In genomic region chr13:70127310-70127709, GRCm38 (mm10) we compare ENCODE assay signal across 26 mouse cellular contexts.
DNase-seq lines count a peak whose midpoint lies in the region; ATAC-seq lines count a peak whose summit lies in the region.
"Had no signal": no experiment of that assay in that cellular context is flagged by ENCODE, and none has a peak within 500 bp of the region (broad histone marks: within the 10 kb centered on the region; RNA-seq: fewer than 3 reads in every experiment).

No protein-coding gene starts in this region.

- H3K4me1 ChIP-seq in liver, embryonic 12.5 days = no peaks in the 10 kb centered on the region
- H3K4me1 ChIP-seq: forebrain, embryonic 15.5 days had no signal

- intact Hi-C loops in left cerebral cortex, postnatal 14 days (cut with DNase I) = no loop called here
- intact Hi-C loops in left cerebral cortex, postnatal 4 days (cut with DNase I) = no loop called here
- intact Hi-C loops in left cerebral cortex, postnatal 36 days (cut with DNase I) = no loop called here

- H3K36me3 ChIP-seq in liver, embryonic 12.5 days = no peaks in the 10 kb centered on the region
- H3K36me3 ChIP-seq: forebrain, embryonic 15.5 days; G1E; heart, embryonic 12.5 days; hindbrain, embryonic 13.5 days; midbrain, embryonic 13.5 days had no signal

- H3K9ac ChIP-seq in liver, embryonic 12.5 days = no peak overlapping the region
- H3K9ac ChIP-seq: forebrain, embryonic 15.5 days; heart, embryonic 12.5 days; hindbrain, embryonic 13.5 days; liver, embryonic 14.5 days; midbrain, embryonic 13.5 days had no signal

- H3K9me3 ChIP-seq in liver, embryonic 12.5 days (replicated peaks) = no peaks in the 10 kb centered on the region
- H3K9me3 ChIP-seq: forebrain, embryonic 15.5 days; hindbrain, embryonic 13.5 days; midbrain, embryonic 13.5 days had no signal

- H3K27me3 ChIP-seq in liver, embryonic 12.5 days (replicated peaks) = no peaks in the 10 kb centered on the region
- H3K27me3 ChIP-seq: forebrain, embryonic 15.5 days; heart, embryonic 12.5 days; hindbrain, embryonic 13.5 days; midbrain, embryonic 13.5 days; Patski had no signal

- 62% methylated on average over 4 of the region's 4 CpGs for WGBS in liver, embryonic 12.5 days (ENCODE audit: insufficient replicate concordance)

- peak; percentile 95 for ATAC-seq in frontal cortex, adult (ENCODE audit: low TSS enrichment)
- no peak for ATAC-seq in liver, embryonic 12.5 days
- ATAC-seq: forebrain, embryonic 15.5 days; lung, postnatal 0 days; midbrain, embryonic 13.5 days; Patski had no signal

- H3K4me2 ChIP-seq in liver, embryonic 12.5 days = no peak overlapping the region
- H3K4me2 ChIP-seq: forebrain, embryonic 15.5 days; heart, embryonic 12.5 days; hindbrain, embryonic 13.5 days; midbrain, embryonic 13.5 days had no signal

- H3K27ac ChIP-seq in liver, embryonic 12.5 days = no peak overlapping the region
- H3K27ac ChIP-seq: forebrain, embryonic 15.5 days; hindbrain, embryonic 13.5 days; kidney, postnatal 0 days; liver, embryonic 14.5 days; midbrain, embryonic 13.5 days had no signal

- no peak overlapping the region for H3K4me3 ChIP-seq in liver, embryonic 12.5 days
- H3K4me3 ChIP-seq: forebrain, embryonic 15.5 days; heart, embryonic 12.5 days; hindbrain, embryonic 13.5 days; midbrain, embryonic 13.5 days had no signal

- DNase-seq in frontal cortex, postnatal 25 days (ENCODE audit: low spot score in 2 of 2) = no peak
- DNase-seq in left cerebral cortex, postnatal 14 days (ENCODE audit: low spot score in 2 of 2) = peak; percentile 26 to 79
- DNase-seq in left cerebral cortex, postnatal 4 days = no peak
- DNase-seq in right cerebral cortex, adult 18-20 months = peak; percentile 19
- DNase-seq in right cerebral cortex, postnatal 4 days = no peak
- DNase-seq in left cerebral cortex, postnatal 36 days (ENCODE audit: low spot score in 2 of 2) = peak; percentile 17 to 18
- DNase-seq: adrenal gland, postnatal 36 days; cerebellum, adult 11-12 months; cerebellum, postnatal 14 days; gastrocnemius, postnatal 14 days; heart, adult 18-20 months; heart, postnatal 10 days; kidney, adult 2 months; layer of hippocampus, adult 9-11 months; spleen, adult 18-20 months had no signal

Comparison
In these comparisons a context has a peak if more than half of its experiments do, and no peak if none do; other contexts are left out.
1. DNase-seq: peak in left cerebral cortex, postnatal 14 days (2 of 2), right cerebral cortex, adult 18-20 months (single experiment) and left cerebral cortex, postnatal 36 days (2 of 2); none in frontal cortex, postnatal 25 days (0 of 2), left cerebral cortex, postnatal 4 days (single experiment) and right cerebral cortex, postnatal 4 days (single experiment).